Mouse (Mus musculus): ENCODE data around the gene Greb1. TPM values are rescaled to one million over a fixed set of nuclear protein-coding genes. Genes with fewer than 3 reads are reported as not detected.
A peak's percentile ranks its signal among the peaks of the same experiment; 100 is the strongest.

The Greb1 gene
- polyA plus RNA-seq, 1 experiment, result 0.44 TPM

DNA sequence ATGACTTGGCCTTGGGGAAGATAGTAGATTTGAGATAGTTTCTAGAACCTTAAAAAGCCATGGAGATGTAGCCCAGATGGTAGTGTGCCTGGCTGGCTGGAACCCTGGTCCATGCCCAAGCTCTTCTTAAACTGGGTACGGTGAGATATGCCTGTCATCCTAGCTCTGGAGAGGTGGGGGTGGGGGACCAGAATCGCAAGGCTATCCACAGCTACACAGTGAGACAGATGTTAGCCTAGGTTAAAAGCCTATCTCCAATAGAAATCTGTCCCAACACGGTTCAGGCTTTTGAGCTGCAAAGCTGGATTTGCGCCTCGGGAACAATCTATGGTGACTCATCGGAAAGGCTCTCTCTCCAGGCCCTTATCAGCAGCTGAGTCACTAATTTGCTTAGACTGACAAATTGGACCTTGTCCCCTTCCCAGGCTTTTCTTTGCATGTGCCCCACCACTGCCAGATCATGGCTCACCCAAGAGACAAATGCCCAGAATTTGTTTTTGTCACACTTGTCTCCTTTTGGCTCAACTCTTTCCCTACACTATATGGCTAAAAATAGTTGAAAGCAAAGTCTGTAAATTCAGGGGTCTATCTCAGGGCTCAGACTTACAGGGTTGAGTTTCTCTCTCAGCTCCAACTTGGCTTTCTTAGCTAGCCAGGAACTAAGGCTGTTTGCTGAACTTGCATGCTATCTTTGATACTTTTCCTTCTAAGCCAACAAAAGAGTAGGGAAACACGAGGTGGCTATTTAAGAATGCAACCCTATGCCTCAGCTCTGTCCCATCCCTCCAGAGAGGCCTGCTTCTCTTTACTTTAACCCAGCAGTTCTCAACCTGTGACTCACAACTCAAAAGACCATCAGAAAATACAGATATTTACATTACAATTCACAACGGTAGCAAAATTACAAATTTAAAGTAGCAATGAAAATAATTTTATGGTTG lies 40.4 kb upstream of the Greb1 start:
- Histone ChIP-seq H3K4me2 (ENCODE audit: low read depth) (peak overlapping the region; percentile 72), H3K4me3 (no peak overlapping the region), H3K36me3 (ENCODE audit: control insufficient read depth, insufficient read depth) (no peaks in the 10 kb centered on the region), H3K79me2 (ENCODE audit: control insufficient read depth, insufficient read depth) (no peaks in the 10 kb centered on the region), H3K27me3 (ENCODE audit: control insufficient read depth, insufficient read depth, insufficient read length) (no peaks in the 10 kb centered on the region), H3ac (ENCODE audit: control insufficient read depth, insufficient read length) (no peak overlapping the region)
- TF ChIP-seq MYOD1 (IDR thresholded peaks at IDR 0.05; ENCODE audit: control insufficient read depth in 1 of 3, insufficient read length in 2 of 3, low read depth in 2 of 3) (peak in 1 of 3 experiments; percentile 10), USF1 (IDR thresholded peaks at IDR 0.05; ENCODE audit: low read depth) (no peak)

DNA sequence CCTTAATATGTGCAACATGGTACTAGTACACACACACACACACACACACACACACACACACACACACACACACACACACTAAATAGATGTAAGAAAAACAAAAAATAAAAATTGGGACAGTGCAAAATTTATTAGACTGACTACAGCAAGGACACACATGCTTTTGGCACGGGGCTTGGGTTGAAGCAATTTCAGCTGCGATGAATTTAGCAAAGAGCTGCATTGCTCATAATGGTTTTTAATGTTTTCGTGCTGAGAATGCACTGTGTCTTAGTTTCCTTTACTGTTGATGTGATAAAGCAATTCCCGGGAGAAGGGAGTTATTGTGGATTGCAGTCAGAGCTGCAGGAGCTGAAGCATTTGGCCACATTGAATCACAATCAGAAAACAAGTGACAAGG lies 37.1 kb upstream of the Greb1 start:
- no peak overlapping the region for H3K4me3 ChIP-seq
- H3ac ChIP-seq (ENCODE audit: control insufficient read depth, insufficient read length), result no peak overlapping the region
- no peak overlapping the region for H3K4me2 ChIP-seq (ENCODE audit: low read depth)
- TF ChIP-seq REST (IDR thresholded peaks at IDR 0.05; ENCODE audit: insufficient read depth, insufficient read length), result no peak
- TF ChIP-seq POLR2A (IDR thresholded peaks at IDR 0.05; ENCODE audit: insufficient read length, low read depth), result no peak
- TF ChIP-seq TCF12 (IDR thresholded peaks at IDR 0.05; ENCODE audit: insufficient read depth, poor library complexity, severe bottlenecking), result no peak
- no peak for TF ChIP-seq USF1 (IDR thresholded peaks at IDR 0.05; ENCODE audit: low read depth)
- TF ChIP-seq MAX (IDR thresholded peaks at IDR 0.05; ENCODE audit: low read depth), result no peak
- no peak for TF ChIP-seq CEBPB (IDR thresholded peaks at IDR 0.05; ENCODE audit: insufficient read depth, poor library complexity, severe bottlenecking)
- no peak for TF ChIP-seq MYOG (IDR thresholded peaks at IDR 0.05; ENCODE audit: control insufficient read depth in 1 of 3, insufficient read depth in 1 of 3, insufficient read length in 2 of 3, low read depth in 2 of 3)
- TF ChIP-seq POLR2AphosphoS2 (IDR thresholded peaks at IDR 0.05; ENCODE audit: insufficient read length, low read depth), result no peak
- TF ChIP-seq TCF3 (IDR thresholded peaks at IDR 0.05; ENCODE audit: insufficient read length, low read depth), result no peak
- TF ChIP-seq SRF (IDR thresholded peaks at IDR 0.05; ENCODE audit: control insufficient read depth, insufficient read length, low read depth), result no peak
- TF ChIP-seq MYOD1 (IDR thresholded peaks at IDR 0.05; ENCODE audit: control insufficient read depth in 1 of 3, insufficient read length in 2 of 3, low read depth in 2 of 3), result no peak
- no peak for TF ChIP-seq E2F4 (IDR thresholded peaks at IDR 0.05; ENCODE audit: insufficient read depth)
- no peaks in the 10 kb centered on the region for H3K36me3 ChIP-seq (ENCODE audit: control insufficient read depth, insufficient read depth)
- no peaks in the 10 kb centered on the region for H3K27me3 ChIP-seq (ENCODE audit: control insufficient read depth, insufficient read depth, insufficient read length)
- no peaks in the 10 kb centered on the region for H3K79me2 ChIP-seq (ENCODE audit: control insufficient read depth, insufficient read depth)

DNA sequence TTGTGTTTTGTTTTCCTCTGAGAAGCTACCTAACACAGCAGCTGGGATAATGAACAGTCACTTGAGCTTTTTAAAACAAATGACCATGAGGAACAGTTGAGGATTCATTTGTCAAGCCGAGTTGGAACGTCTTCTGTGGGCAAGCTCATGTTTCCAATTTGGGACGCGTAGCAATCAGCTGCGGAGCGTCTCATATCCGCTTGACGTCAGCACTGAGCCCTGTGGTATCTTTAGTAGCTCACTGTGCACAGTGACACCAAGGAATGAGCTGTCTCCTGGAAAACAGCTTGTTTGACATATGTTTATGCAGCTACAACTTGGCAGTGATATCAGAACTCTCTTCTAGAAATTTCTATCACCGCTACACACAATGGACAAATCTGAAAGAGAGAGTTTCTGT lies 35.5 kb upstream of the Greb1 start:
- H3ac ChIP-seq (ENCODE audit: control insufficient read depth, insufficient read length), result no peak overlapping the region
- H3K79me2 ChIP-seq (ENCODE audit: control insufficient read depth, insufficient read depth), result no peaks in the 10 kb centered on the region
- TF ChIP-seq POLR2AphosphoS2 (IDR thresholded peaks at IDR 0.05; ENCODE audit: insufficient read length, low read depth), result no peak
- 0 out of 2 replicates have a peak, but pooled peaks have one; percentile 11 for TF ChIP-seq CEBPB (IDR thresholded peaks at IDR 0.05; ENCODE audit: insufficient read depth, poor library complexity, severe bottlenecking)
- TF ChIP-seq E2F4 (IDR thresholded peaks at IDR 0.05; ENCODE audit: insufficient read depth), result no peak
- no peak for TF ChIP-seq TCF3 (IDR thresholded peaks at IDR 0.05; ENCODE audit: insufficient read length, low read depth)
- peak; percentile 8 to 71 (median 18) for TF ChIP-seq MYOD1 (IDR thresholded peaks at IDR 0.05; ENCODE audit: control insufficient read depth in 1 of 3, insufficient read length in 2 of 3, low read depth in 2 of 3)
- TF ChIP-seq POLR2A (IDR thresholded peaks at IDR 0.05; ENCODE audit: insufficient read length, low read depth), result no peak
- peak in 2 of 3 experiments; percentile 70 to 78 for TF ChIP-seq MYOG (IDR thresholded peaks at IDR 0.05; ENCODE audit: control insufficient read depth in 1 of 3, insufficient read depth in 1 of 3, insufficient read length in 2 of 3, low read depth in 2 of 3)
- no peak for TF ChIP-seq REST (IDR thresholded peaks at IDR 0.05; ENCODE audit: insufficient read depth, insufficient read length)
- TF ChIP-seq TCF12 (IDR thresholded peaks at IDR 0.05; ENCODE audit: insufficient read depth, poor library complexity, severe bottlenecking), result peak; percentile 58
- no peaks in the 10 kb centered on the region for H3K27me3 ChIP-seq (ENCODE audit: control insufficient read depth, insufficient read depth, insufficient read length)
- H3K4me3 ChIP-seq, result no peak overlapping the region
- peak overlapping the region; percentile 89 for H3K4me2 ChIP-seq (ENCODE audit: low read depth)
- no peaks in the 10 kb centered on the region for H3K36me3 ChIP-seq (ENCODE audit: control insufficient read depth, insufficient read depth)

DNA sequence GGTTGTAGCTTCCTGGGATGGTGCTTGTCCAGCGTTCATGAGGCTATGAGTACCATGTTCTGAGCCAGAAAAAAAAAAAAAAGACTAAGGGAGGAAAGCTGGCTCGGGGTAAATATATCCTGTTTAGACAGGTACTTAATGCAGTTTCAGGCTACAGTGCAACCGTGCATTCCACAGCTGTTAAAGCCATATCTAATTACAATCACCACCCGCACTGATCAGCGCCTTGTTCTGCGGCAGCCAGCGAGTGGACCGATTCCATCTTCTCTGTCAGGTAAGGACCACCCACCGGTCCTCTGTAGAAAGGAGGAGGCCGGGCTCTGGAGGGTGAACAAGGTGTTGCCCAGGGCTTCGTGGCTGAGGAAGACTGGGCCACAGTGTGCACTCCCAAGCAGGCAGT lies 34.0 kb upstream of the Greb1 start:
- Histone ChIP-seq H3K4me3 (no peak overlapping the region), H3K27me3 (ENCODE audit: control insufficient read depth, insufficient read depth, insufficient read length) (no peaks in the 10 kb centered on the region), H3ac (ENCODE audit: control insufficient read depth, insufficient read length) (no peak overlapping the region), H3K4me2 (ENCODE audit: low read depth) (no peak overlapping the region), H3K36me3 (ENCODE audit: control insufficient read depth, insufficient read depth) (no peaks in the 10 kb centered on the region), H3K79me2 (ENCODE audit: control insufficient read depth, insufficient read depth) (no peaks in the 10 kb centered on the region)
- no peak for TF ChIP-seq CEBPB (IDR thresholded peaks at IDR 0.05; ENCODE audit: insufficient read depth, poor library complexity, severe bottlenecking)
- TF ChIP-seq TCF12 (IDR thresholded peaks at IDR 0.05; ENCODE audit: insufficient read depth, poor library complexity, severe bottlenecking), result no peak
- TF ChIP-seq POLR2AphosphoS2 (IDR thresholded peaks at IDR 0.05; ENCODE audit: insufficient read length, low read depth), result no peak
- no peak for TF ChIP-seq REST (IDR thresholded peaks at IDR 0.05; ENCODE audit: insufficient read depth, insufficient read length)
- no peak for TF ChIP-seq E2F4 (IDR thresholded peaks at IDR 0.05; ENCODE audit: insufficient read depth)

DNA sequence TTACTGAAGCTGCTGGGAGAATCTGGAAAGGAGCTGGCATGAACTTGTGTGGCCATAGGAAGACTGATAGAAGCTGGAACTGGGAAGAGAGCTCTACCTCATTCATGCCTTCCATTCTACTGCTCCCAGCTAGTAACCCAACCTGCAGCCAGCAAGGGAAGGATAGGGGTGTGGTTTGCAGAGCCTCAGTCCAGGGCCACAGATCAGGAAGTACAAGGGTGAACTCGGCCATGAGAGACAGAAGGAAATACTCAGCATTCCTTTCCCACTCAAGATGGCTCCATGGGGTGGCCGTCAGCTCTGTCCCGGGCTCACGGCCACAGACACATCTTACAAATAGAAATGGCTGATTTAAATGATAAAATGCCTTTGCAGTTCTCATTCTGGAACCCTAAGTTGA lies 30.4 kb upstream of the Greb1 start:
- Histone ChIP-seq H3K27me3 (ENCODE audit: control insufficient read depth, insufficient read depth, insufficient read length) (no peaks in the 10 kb centered on the region), H3K36me3 (ENCODE audit: control insufficient read depth, insufficient read depth) (no peaks in the 10 kb centered on the region), H3K4me2 (ENCODE audit: low read depth) (no peak overlapping the region), H3K4me3 (no peak overlapping the region), H3K79me2 (ENCODE audit: control insufficient read depth, insufficient read depth) (no peaks in the 10 kb centered on the region), H3ac (ENCODE audit: control insufficient read depth, insufficient read length) (no peak overlapping the region)
- TF ChIP-seq MYOD1 (IDR thresholded peaks at IDR 0.05; ENCODE audit: control insufficient read depth in 1 of 3, insufficient read length in 2 of 3, low read depth in 2 of 3), result no peak
- TF ChIP-seq TCF3 (IDR thresholded peaks at IDR 0.05; ENCODE audit: insufficient read length, low read depth), result no peak
- no peak for TF ChIP-seq E2F4 (IDR thresholded peaks at IDR 0.05; ENCODE audit: insufficient read depth)
- TF ChIP-seq TCF12 (IDR thresholded peaks at IDR 0.05; ENCODE audit: insufficient read depth, poor library complexity, severe bottlenecking), result no peak
- no peak for TF ChIP-seq MAX (IDR thresholded peaks at IDR 0.05; ENCODE audit: low read depth)
- no peak for TF ChIP-seq USF1 (IDR thresholded peaks at IDR 0.05; ENCODE audit: low read depth)
- TF ChIP-seq POLR2A (IDR thresholded peaks at IDR 0.05; ENCODE audit: insufficient read length, low read depth), result no peak
- no peak for TF ChIP-seq MYOG (IDR thresholded peaks at IDR 0.05; ENCODE audit: control insufficient read depth in 1 of 3, insufficient read depth in 1 of 3, insufficient read length in 2 of 3, low read depth in 2 of 3)
- TF ChIP-seq POLR2AphosphoS2 (IDR thresholded peaks at IDR 0.05; ENCODE audit: insufficient read length, low read depth), result no peak
- TF ChIP-seq SRF (IDR thresholded peaks at IDR 0.05; ENCODE audit: control insufficient read depth, insufficient read length, low read depth), result no peak
- TF ChIP-seq REST (IDR thresholded peaks at IDR 0.05; ENCODE audit: insufficient read depth, insufficient read length), result no peak
- TF ChIP-seq CEBPB (IDR thresholded peaks at IDR 0.05; ENCODE audit: insufficient read depth, poor library complexity, severe bottlenecking), result no peak

Data from myocyte (in vitro differentiated cells).